Mouse (Mus musculus): ENCODE results near the gene Ikzf1. TPM values are rescaled to one million over a fixed set of nuclear protein-coding genes. Genes with fewer than 3 reads are reported as not detected.

The Ikzf1 gene
- polyA plus RNA-seq (2012; rRNA removed): 3.8 and 4.6 TPM in 2 replicates

- no peak for TF ChIP-seq POLR2A (IDR thresholded peaks at IDR 0.05; ENCODE audit: borderline replicate concordance, extremely low read depth, insufficient read depth, insufficient read length, poor library complexity, severe bottlenecking)
- no peak for TF ChIP-seq CTCF (IDR thresholded peaks at IDR 0.05; ENCODE audit: borderline replicate concordance, extremely low read depth, insufficient read depth, insufficient read length)
- no peak for DNase-seq (ENCODE audit: low read depth)
Observed at GRCm38 (mm10) chr11:11684930-11685852, at the start of gene Ikzf1. Gene Ikzf1 (plus strand): TSS chr11:11685003.

GRCm38 (mm10) chr11:11644303-11644702 lies 40.5 kb upstream of the Ikzf1 start:
- TF ChIP-seq CTCF (IDR thresholded peaks at IDR 0.05; ENCODE audit: borderline replicate concordance, extremely low read depth, insufficient read depth, insufficient read length) (no peak), POLR2A (IDR thresholded peaks at IDR 0.05; ENCODE audit: borderline replicate concordance, extremely low read depth, insufficient read depth, insufficient read length, poor library complexity, severe bottlenecking) (no peak)
- no peak for DNase-seq (ENCODE audit: low read depth)

- DNase-seq (ENCODE audit: low read depth): no peak
- no peak for TF ChIP-seq CTCF (IDR thresholded peaks at IDR 0.05; ENCODE audit: borderline replicate concordance, extremely low read depth, insufficient read depth, insufficient read length)
- TF ChIP-seq POLR2A (IDR thresholded peaks at IDR 0.05; ENCODE audit: borderline replicate concordance, extremely low read depth, insufficient read depth, insufficient read length, poor library complexity, severe bottlenecking): no peak
Observed at GRCm38 (mm10) chr11:11656388-11656787, 28.4 kb upstream of the Ikzf1 start.

DNA sequence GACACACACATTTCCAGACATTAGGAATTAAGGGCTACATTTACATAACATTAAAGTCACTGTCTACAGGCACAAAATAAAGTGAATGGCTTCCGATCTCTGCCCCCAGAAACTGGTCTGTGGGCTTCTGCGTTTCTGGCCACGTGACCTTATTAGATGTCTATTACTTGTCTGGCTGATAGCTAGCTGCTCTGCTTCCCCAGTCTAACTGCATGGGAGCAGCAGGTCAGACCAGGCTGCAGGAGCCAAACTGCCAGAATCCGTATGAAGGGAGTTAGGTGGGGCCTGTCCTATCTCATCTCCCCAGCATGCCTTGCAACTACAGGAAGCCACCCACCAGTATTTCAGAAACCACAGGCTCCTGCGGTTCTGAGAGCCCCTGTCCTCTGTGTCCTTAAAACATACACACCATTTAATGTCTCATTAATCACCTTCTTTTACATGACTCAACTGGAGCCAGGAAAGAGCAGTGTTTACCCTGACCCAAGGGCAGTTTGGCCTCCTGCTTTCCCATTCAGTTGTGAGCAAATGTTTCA lies 27.7 kb upstream of the Ikzf1 start:
- DNase-seq (ENCODE audit: low read depth): no peak
- TF ChIP-seq CTCF (IDR thresholded peaks at IDR 0.05; ENCODE audit: borderline replicate concordance, extremely low read depth, insufficient read depth, insufficient read length) (no peak), POLR2A (IDR thresholded peaks at IDR 0.05; ENCODE audit: borderline replicate concordance, extremely low read depth, insufficient read depth, insufficient read length, poor library complexity, severe bottlenecking) (no peak)

DNA sequence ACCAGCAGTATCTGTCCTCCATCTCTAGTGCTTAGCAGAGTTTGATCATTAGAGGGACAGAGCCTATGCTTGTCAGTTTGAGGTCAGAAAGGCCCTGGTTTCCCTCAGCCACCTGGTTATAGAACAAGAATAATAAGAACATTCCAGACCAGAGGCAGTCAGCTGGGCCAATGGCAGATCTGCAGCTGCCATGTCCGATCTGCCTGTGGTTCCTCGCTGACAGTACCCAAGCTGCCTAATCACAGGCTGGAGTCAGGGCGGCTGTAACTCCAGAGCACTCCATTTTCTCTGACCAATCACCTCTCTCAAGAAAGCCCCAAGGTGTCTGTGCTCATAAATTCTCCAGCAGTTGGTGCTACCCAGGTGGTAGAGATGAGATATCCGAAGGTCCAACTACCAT lies 27.2 kb upstream of the Ikzf1 start:
- no peak for DNase-seq (ENCODE audit: low read depth)
- TF ChIP-seq POLR2A (IDR thresholded peaks at IDR 0.05; ENCODE audit: borderline replicate concordance, extremely low read depth, insufficient read depth, insufficient read length, poor library complexity, severe bottlenecking) (no peak), CTCF (IDR thresholded peaks at IDR 0.05; ENCODE audit: borderline replicate concordance, extremely low read depth, insufficient read depth, insufficient read length) (no peak)

DNA sequence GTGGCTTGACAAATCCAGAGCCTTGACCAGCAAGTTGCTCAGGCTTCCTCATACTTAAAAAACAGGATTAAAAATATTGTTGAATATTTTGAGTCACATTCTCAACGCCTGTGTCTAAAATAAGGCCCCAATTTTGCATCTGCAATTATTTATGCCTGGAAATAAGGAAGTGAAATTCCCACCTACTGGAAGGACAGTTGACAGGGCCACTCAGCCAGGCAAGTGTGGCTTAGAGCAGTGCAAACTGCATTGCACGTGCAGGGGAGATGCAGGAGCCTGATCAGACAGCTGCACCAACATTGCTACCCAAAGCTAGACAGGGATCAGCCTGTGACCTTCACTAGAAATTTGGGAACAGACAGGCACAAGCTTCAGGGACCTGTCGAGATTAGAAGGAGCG lies 26.0 kb upstream of the Ikzf1 start:
- TF ChIP-seq CTCF (IDR thresholded peaks at IDR 0.05; ENCODE audit: borderline replicate concordance, extremely low read depth, insufficient read depth, insufficient read length) (no peak), POLR2A (IDR thresholded peaks at IDR 0.05; ENCODE audit: borderline replicate concordance, extremely low read depth, insufficient read depth, insufficient read length, poor library complexity, severe bottlenecking) (no peak)

GRCm38 (mm10) chr11:11660651-11661050 lies 24.2 kb upstream of the Ikzf1 start:
- DNase-seq (ENCODE audit: low read depth): no peak
- TF ChIP-seq POLR2A (IDR thresholded peaks at IDR 0.05; ENCODE audit: borderline replicate concordance, extremely low read depth, insufficient read depth, insufficient read length, poor library complexity, severe bottlenecking) (no peak), CTCF (IDR thresholded peaks at IDR 0.05; ENCODE audit: borderline replicate concordance, extremely low read depth, insufficient read depth, insufficient read length) (no peak)

More for the DNA sequence above, 26.0 kb upstream of the Ikzf1 start:
- no peak for DNase-seq (ENCODE audit: low read depth)

GRCm38 (mm10) chr11:11667254-11667921 lies 17.4 kb upstream of the Ikzf1 start:
- no peak for TF ChIP-seq POLR2A (IDR thresholded peaks at IDR 0.05; ENCODE audit: borderline replicate concordance, extremely low read depth, insufficient read depth, insufficient read length, poor library complexity, severe bottlenecking)
- TF ChIP-seq CTCF (IDR thresholded peaks at IDR 0.05; ENCODE audit: borderline replicate concordance, extremely low read depth, insufficient read depth, insufficient read length): no peak
- DNase-seq (ENCODE audit: low read depth): no peak

DNA sequence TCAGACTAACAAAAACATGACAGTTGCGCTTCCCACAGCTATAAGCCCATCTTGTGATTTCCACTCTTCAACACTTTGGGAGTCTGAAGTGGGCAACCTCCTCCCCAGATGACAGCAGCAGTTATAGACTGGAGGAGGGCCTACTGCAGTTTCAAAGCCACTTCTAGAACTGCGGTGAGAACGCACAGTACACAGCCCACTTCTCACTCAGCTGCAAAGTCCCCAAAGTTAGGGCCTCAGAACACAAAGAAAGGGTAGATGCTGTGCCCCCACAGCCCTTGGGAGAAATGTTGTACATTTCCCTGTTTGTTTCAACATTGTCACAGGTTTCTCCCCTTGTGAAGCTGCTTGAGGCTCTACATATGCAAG lies 16.9 kb upstream of the Ikzf1 start:
- TF ChIP-seq POLR2A (IDR thresholded peaks at IDR 0.05; ENCODE audit: borderline replicate concordance, extremely low read depth, insufficient read depth, insufficient read length, poor library complexity, severe bottlenecking): no peak
- no peak for TF ChIP-seq CTCF (IDR thresholded peaks at IDR 0.05; ENCODE audit: borderline replicate concordance, extremely low read depth, insufficient read depth, insufficient read length)
- DNase-seq (ENCODE audit: low read depth): no peak

DNA sequence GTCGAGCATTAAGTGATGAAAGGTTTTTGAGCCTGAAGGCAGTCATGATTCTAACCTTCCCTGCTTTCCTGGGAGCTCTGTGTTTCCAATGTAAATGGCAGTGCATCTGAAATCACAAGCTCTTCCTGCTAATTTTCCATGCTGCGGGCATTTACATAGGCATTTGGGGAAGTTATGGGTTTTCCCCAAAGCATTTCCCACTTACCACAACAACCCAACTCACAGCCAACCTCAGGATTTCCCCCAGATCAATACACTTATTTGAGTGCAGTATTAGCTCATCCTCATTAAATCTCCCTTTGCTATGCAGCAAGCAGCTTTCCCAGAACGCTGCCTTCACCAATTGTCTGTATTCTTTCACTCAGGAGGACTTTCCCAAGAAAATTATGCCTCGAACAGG lies 11.8 kb upstream of the Ikzf1 start:
- no peak for TF ChIP-seq POLR2A (IDR thresholded peaks at IDR 0.05; ENCODE audit: borderline replicate concordance, extremely low read depth, insufficient read depth, insufficient read length, poor library complexity, severe bottlenecking)
- no peak for TF ChIP-seq CTCF (IDR thresholded peaks at IDR 0.05; ENCODE audit: borderline replicate concordance, extremely low read depth, insufficient read depth, insufficient read length)
- no peak for DNase-seq (ENCODE audit: low read depth)

- TF ChIP-seq CTCF (IDR thresholded peaks at IDR 0.05; ENCODE audit: borderline replicate concordance, extremely low read depth, insufficient read depth, insufficient read length): no peak
- TF ChIP-seq POLR2A (IDR thresholded peaks at IDR 0.05; ENCODE audit: borderline replicate concordance, extremely low read depth, insufficient read depth, insufficient read length, poor library complexity, severe bottlenecking): no peak
- no peak for DNase-seq (ENCODE audit: low read depth)
Observed at GRCm38 (mm10) chr11:11675063-11675462, 9.7 kb upstream of the Ikzf1 start.
